Mouse (Mus musculus) liver, postnatal 0 days (tissue): Measurements from ENCODE around the gene L3hypdh.

ENCODE experiments used
- CTCF ChIP-seq: sonication (generic); IDR thresholded peaks from 2 replicates; pipeline ENCODE4 v1.5.1; 2016; ENCODE audit warnings: antibody characterized with exemption, low read depth
- EP300 ChIP-seq: IDR thresholded peaks from 2 replicates; pipeline ENCODE4 v1.6.1; 2016; ENCODE audit warnings: antibody characterized with exemption, low read depth, mild to moderate bottlenecking

DNA sequence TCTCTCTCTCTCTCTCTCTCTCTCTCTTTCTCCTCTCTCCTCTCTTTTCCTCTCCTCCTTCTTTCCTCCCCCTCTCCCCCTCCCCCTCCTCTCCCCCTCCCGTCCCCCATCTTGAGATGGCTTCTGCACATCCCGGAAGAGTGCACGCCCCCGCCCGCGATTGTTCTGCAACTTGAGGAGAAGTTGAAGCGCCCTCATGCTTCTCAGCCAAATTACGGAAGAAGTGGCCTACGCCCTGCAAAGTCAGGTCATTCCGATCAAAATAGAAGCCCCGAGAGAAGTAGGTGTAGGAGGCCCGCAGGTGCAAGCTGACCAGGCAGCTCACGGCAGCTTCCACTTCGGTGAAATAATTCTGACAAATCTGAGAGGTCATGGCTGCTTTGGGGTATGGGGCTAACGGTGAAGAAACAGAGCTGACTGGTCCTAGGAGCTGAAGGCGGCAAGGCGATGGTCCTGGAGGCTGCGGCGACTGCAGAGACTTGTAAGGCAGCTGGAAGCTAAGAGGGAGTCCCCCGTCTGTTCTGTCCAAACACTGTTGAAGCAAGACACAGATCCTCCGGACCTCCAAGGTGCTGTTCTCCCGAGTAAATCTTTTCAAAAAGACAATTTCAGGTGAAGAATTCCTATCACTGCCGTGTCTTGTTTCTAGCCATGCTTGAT lies 30.6 kb upstream of the L3hypdh start:
- TF ChIP-seq CTCF: no peak
- no peak for TF ChIP-seq EP300
